Mouse (Mus musculus) bone marrow macrophage, adult 2 months (primary cell): ENCODE measurements at regions not wholly inside any gene's neighbourhood (a gene's known extent, or its start where the extent isn't known, plus 50 kb on each side); places are given as distances from the start of the nearest gene placed in this dataset.

Experiments
- CTCF ChIP-seq: IDR thresholded peaks from 2 replicates; pipeline ENCODE4 v1.5.1; 2012; ENCODE audit warnings: low read depth, mild to moderate bottlenecking, low read length, moderate library complexity
- POLR2A ChIP-seq: IDR thresholded peaks from 2 replicates; pipeline ENCODE4 v1.6.1; 2012; ENCODE audit warnings: mild to moderate bottlenecking, low read depth, low read length, borderline replicate concordance

GRCm38 (mm10) chr9:14003163-14003562, 175.6 kb downstream of the Fam76b start:
- no peak for TF ChIP-seq CTCF
- no peak for TF ChIP-seq POLR2A
